Mouse (Mus musculus) left cerebral cortex, adult 11 months (tissue): Measurements from ENCODE around the gene Grb7.

Source experiments
- DNase-seq: peaks from one replicate; pipeline ENCODE4 v3.0.0; 2022; ENCODE audit warnings: low spot score

Gene Grb7

DNA sequence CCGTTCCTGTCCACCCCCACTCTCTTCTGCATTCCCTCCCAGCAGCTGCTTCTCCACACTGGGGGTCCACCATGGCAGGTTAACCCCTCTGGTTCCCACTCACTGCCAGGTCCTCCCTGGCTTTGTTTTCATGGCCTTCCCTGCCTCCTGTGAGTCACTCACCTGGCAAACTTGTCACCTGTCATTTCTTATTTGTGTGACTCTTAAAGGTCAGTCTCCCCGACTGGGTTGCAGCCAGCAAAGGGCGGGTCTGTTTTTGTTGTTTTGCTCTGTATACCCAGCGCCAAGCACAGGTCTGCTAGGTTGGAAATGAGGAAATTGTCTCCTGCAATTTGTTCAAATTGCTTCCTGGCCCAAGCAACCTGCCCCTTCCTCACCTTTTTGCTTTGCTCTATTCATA is 515 bp upstream of the Grb7 start:
- no peak for DNase-seq

DNA sequence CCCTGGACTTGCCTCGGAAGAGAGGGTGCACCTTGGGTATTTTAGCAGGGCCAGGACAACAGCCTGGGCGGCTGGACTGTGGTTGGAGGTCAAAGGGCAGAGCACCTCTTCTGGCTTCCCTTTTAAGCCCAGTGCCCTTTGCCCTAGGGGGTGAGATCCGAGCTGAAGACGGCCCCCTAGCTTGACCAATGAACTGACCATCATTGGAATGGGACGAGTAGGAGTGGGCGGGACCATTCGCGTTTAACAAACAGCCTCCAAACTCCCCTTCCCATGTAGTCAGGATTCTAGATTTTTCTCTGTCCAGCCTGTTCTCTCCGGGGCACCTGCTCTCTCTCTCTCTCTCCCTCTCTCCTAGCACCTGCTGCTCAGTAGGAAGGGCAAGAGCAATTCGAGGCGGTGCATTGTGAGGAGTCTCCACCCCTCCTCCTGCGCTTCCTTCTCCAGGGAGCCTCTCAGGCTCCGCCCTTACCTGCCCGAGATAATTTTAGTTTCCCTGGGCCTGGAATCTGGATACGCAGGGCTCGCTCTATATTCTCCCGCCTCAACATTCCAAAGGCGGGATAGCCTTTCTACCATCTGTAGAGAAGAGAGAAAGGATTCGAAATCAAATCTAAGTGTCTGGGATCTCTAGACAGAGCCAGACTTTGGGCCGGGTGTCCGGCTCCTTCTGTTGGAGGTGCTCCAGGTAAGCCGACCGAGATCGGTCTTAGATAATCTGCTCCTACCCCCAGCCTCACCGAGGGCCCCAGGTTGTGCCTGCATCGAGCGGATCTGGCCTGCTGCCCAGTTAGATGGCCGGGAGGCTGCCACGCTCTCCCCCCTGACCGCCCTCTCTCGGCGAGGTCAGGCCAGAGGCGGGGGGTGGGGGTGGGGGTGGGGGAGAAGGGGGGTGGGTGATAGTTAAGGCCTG is 624 bp downstream of the Grb7 start:
- no peak for DNase-seq

DNA sequence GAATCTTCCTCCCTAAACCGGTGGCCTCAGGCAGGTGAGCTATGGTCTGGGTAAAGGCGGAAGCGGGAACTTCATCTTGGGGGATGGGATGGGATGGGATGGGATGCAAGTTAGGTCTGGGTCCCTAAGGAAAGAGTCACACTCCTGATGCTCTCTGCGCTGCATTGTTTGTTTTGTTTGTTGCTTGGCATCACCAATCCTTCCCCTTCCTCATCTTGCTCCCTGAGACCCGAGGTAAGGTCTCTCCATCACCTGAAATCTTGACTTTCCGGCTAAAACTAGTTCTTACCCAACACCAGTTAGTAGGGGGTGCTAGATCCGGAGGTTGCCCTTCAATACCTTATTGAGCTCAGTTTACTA is 1.3 kb downstream of the Grb7 start:
- no peak for DNase-seq

DNA sequence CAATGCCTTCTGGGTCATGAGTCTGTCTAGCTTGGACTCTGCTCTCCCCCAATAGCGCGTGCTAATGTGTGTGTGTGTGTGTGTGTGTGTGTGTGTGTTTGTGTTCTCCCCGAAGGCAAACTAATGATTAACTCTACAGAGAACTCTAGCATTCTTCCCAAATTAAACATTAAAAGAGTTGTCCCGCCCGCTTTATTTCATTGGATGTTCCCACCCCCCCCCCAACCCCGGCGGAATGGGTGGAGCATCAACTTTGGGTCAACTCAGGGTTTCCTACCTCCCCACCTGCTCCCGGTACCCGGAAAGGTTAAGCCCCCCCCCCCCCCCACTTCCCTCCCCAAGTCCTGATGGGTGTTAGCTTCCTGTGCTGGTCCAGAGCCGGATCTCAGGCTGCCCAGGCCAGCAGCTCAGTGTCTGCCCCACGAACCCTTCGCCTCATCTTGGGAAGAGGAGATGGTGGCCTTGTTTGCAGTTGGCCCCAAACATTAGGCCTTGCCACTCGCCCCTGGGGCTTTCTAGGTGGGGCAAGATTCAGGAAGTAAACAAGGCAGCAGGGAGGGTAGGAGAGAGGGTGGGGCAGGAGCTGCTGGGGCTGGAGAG is 2.1 kb downstream of the Grb7 start:
- DNase-seq = no peak

DNA sequence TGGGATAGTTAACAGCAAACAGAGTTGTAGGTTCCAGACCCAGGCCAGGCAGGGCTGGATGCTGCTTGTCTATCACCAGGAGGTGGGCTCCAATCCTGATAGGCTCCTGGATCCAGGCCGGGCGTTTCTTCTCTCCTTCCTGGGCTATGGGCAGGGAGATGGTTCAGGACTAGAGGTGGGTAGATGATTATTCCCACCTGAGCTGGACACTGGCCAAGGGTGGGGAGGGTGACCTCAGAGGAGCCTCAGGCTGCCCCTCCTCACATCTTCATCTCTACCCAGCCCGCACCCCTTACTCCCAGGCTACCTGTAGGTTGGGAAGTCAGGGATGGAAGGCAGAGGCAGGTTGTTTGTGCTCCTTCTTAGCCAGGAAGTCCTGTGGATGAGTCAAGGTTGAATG is 3.2 kb downstream of the Grb7 start:
- no peak for DNase-seq

DNA sequence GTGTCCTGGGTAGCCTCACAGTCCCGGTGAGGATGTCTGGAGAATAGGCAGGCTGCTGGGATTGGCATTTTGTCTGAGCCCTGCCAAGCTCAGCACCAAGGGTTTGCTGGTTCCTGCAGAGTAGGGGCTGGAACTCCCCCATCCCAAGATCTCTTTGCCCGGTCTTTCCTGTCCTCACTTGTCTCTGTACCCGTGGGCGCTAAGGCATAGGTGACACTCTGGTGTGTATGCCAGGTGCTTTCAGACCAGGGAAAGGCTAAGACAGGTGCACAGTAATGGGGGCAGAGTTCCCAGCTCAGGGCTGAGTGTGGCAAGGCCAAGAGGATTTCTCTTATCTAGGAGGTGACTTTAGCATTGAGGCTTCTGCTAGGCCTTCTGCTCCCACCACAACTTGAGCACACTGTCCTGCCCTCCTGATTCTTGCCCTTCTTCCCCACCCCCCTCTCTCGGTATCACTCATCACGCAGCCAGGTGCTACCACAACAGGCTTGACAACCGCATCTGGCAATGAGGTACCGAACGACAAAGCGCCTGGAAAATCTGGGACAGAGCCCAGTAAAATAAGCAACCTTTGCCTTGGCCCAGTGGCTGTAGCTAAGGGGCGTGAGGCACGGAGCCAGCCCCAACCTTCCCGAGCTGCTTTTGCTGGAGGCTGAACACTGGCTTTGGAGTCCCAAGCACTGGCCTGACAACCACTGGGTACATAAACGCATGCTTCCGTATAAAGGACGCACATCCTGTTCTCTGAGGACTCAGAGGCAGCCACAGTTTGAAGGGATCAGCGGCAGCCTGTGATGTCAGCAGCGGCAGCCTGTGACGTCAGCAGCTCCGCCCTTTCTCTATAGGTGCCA is 4.0 kb downstream of the Grb7 start:
- no peak for DNase-seq

DNA sequence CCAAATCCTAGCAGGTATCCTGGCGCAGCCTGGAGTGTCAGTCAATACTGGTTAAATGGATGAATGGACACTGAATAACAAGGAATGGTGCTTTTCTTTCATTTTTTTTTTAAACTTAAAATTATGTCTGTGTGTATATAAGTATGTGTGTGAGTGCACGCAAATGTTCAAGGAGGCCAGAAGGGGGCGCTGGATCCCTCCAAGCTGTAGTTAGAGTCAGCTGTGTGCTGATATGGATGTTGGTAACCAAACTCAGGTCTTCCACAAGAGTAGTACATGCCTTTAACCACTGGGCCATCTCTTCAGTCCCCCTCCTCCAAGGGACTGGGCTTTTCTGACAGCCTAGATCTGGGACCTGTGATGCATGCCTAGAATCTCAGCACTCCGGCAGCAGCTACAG is 9.3 kb downstream of the Grb7 start:
- no peak for DNase-seq

DNA sequence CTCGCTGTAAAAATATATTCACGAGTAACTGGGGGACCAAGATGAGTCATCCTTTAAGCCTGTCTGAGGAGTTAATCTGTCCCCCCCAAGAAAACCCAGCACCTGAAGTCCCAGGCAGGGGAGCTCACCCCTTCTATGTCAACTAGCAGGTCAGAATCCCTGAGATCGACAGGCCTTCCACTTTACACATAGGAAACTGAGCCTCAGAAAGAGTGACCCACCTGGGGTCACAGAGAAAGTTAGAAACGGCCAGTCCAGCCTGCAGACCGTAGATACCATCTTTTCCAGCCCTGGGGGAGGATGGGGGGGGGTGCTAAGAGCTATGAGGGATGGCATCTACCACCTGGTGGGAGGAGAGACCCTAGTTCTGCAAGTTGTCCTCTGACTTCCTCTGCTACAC is 10.4 kb downstream of the Grb7 start:
- no peak for DNase-seq

DNA sequence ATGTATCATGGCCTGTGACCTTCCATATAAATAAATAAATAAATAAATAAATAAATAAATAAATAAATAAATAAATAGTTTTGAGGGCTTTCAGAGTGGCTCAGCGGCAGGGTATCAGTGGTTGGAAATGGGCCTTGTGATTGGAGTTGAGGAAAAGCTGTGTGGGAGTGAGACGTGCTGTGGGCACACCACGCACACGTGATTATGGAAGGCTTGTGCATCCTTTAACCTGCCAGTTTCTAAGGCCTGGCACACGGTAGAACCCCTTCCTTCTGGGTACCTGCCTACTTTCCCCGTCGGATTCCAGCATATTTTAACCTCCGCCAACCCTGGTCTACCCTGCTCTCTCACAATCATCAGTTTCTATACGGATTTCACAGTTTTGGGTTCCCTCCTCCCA is 10.8 kb downstream of the Grb7 start:
- no peak for DNase-seq

DNA sequence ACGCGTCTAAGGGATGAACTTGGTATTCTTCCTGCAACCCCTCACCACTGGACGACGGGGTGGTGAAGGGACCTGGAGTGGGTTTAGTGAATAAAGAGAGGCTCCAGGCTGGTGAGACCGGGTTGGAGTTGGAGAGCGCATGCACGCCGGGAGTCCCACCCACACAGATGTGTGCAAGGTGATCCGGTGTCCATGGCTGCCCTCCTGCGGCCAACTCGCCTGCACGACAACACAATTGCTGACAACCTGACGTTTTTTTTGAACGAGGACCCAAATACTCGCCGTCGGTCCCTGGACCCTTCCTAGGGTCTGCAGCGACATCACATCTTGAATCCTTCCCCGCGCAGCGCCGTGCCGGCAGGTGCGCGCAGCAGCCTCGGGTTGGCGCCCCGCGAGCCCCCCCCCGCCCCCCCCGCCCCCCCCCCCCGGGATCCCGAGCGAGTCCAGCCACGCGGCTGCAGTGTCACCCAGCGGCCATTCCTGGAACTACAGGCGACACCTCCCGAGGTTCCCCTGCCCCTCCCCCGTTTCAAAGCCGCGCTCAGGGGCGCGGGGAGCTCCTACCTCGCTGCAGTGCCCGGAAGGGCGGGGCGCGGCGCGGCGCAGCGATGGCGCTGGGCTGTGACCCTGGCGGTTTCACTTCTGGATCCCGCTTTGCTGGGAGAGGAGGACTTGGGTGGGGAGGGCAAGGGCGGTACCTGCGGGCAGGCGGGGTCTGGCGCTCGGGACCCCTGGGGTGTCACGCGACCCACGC is 11.3 kb downstream of the Grb7 start:
- peak; percentile 65 for DNase-seq

DNA sequence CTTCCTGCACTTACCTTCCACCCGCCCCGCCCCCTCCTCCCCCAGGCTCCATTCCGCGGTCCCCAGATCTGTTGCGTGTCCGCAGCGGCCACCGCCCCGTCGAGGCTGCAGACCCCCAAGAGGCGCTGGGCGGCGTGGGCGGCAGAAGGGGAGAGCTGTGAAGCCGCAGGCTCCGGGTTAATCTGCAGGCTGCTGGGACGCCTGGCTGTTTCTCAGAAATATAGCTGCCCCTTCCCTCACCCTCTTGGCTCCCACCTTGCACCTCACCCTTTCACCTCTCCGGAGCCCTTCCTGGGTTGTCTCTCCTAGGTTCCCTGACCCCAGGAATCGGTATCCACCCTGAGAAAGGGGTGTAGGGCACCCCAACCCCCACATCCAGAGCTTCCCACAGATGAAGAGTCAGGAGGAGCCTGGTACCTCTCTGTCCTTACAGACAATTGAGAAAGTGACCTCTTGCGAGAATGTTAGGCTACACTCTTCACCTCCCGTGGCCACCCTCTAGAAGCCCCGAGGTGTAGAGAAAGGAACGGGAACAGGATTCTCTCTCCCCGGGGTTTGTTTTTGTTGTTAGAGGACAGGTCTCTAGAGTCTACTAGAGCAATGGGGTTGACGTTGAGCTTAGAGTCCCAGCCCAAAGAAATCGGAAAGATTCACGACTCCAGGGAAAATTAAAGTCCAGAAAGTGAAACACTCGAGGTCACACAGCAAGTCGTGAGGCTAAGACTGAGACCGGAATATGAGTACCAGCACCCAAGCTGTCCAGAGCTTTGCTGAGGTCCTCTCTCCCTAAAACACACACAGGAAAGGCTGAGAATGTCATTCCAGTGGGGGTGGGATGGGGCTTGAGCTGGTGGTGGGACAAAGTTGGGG is 12.2 kb downstream of the Grb7 start:
- DNase-seq = no peak

DNA sequence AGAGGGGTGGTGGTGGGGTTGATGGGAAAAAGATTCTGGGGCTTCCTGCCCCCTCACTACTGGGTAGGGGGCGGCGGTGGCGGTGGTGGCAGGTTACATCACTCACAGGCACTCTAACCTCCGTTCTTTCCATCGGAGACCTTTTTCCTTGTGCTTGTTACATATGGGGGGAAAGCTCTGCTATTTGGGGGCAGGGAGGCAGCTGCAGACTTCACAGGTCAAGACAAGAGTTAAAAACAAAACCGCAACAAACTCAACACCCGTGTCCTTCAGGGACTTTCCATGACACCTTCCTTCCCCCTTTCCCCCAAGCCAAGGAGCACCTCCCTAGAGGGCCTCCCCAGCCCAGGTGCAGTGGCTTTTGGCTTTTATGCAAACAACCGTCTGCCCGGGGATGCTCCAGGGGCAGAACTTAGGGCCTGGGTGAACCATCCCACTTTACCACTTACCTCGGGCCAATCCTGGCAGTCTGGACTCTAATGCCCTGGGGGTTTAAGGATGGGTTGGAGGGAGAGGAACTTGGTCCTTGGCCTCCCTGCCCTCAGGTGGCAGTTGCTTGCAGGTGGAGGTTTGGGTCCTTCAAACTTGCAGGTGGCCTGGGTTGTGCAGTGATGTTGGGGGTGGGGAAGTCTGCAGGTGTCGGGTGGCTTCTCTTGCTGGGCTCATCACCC is 13.0 kb downstream of the Grb7 start:
- no peak for DNase-seq

DNA sequence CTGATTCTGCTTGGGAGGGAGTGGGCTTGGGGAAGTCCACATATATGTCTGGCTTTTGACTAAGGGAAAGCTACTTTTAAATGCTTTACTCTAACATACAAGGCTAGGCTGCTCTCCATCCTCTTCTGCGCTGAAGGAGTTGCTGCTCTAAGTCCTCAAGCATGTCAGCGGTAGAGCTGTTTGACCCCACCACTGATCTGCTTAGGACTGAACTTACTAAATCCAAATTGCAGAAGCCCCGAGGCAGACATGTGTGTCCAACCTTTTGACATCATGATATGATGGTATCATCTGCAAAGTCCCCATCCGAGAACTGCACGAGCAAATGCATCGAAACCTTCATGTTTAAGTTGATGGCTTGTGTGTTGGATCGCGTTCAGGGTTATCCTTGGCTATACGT is 13.7 kb downstream of the Grb7 start:
- DNase-seq = no peak

DNA sequence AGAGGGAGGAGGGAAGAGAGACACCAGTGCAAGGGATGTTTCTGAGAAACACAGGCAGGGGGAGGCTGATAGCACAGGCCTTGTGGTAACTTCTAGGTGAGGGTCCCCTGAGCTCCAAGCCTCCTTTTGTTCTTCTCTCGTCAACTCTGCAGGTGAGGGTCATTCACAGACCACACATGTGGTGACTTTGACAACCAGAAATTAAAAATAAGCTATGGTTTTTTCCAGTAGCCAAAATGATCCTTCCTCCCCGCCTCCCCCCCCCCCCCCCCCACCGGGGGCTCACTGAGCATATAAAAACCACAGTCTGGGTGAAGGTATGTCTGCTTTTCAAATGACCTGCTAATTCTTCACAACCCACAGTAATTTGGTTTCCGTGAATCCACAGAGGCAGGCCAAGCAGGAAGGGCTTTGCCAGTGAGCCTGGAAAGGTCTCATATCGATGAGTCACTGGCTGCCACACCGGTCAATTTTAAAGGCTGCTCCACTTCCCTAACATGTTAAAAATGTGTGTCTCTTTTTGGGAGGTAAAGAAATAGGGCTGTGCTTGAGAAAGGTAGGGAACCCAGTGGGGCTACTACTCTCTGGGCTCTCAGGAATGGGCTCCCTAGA is 15.0 kb downstream of the Grb7 start:
- DNase-seq = no peak

DNA sequence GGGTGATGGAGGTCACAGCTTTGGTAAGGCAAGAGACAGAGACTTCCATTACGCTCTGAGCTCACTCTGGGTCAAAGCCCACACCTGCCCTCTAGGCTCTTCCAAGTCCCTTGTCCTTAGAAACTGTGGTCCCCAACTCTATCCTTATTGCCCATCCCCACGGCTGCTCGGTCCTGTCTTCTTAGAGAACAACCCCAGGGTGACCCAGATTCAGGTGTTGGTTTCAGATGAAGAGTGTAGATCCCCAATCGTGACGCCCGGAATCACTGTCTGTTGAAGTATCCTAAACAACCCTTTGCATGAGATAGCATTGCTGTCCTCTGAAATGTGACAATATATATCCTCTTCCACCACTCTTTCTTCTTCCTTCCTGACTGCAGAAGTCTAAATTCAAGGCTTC is 16.1 kb downstream of the Grb7 start:
- DNase-seq = no peak

DNA sequence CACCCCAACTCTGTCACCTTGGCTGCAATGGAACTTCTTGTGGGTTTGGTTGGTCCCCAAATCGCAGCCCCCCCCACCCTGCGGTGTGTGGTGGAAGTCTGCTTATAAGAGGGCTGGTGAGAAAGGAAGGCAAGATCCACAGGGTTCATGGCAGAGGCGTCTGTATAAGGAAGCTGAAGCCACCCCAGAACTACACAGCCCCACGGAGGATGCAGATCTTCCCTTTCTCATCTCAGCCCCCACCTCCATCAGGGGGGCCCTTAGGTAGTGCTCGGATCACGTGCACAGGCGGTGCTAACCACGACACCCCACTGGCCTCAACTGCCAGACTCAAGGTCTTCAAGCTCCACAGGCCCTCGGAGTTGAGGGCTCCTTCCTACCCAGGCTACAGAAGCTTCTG is 17.7 kb downstream of the Grb7 start:
- DNase-seq = no peak

DNA sequence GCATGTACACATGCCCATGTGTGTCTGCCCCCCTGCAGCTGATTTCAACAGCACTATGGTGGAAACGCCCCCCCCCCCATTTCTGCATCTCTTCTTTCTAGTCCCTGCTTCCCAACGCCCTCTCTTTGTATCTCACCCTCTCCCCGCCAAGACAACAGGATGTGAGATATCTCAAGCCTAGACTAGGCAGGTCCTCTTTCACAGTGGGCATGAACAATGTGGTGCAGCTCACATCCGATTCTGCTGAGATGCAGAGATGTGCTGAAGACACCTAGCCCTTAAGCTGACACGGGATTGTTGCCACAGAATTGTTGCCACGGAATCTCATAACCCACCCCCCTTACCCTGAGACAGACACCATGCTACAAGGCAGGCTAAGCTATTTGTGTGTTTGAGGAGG is 18.3 kb downstream of the Grb7 start:
- no peak for DNase-seq

DNA sequence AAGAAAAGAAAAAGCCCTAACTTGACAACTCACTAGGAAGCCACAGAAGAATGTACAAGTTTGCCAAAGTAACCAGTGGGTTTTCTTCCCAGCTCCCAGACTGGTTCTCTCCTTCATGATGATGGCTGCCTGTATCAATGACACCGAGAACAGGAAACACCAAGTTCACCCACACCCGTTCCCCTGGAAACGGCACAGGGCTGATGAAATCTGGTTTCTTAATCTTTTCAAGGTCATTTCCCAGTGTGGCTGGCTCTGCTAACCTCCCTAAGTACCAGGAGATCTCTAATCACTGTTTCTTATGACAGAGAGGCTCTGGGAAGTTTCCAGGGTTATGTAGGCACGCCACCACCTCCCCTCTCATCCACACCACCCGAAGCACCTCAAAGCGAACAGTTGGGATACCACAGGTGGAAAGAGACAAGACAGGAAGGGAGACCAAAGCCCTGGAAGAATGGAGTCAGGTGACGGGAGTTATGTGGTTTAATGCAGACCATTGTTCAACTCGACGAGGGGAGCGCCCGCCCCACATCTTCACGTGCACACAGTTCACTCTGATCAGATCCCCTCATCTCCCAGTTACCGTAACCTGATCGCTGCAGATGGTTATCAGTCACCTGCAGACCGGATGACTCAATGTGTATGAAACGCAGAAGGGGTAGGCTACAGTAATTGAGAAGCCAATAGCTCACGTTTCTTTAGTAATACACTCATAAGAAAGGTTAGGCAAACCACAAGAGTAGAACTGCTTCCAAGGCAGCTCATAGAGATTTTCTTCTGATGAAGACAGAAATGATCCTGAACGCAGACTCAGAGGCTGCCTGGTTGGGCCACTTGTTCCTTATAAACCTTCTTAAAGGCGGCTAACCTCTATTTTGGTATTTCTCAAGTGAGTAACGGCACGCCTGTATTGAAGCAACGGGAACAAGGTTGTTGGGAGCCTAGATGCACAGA is 23.8 kb downstream of the Grb7 start:
- no peak for DNase-seq

DNA sequence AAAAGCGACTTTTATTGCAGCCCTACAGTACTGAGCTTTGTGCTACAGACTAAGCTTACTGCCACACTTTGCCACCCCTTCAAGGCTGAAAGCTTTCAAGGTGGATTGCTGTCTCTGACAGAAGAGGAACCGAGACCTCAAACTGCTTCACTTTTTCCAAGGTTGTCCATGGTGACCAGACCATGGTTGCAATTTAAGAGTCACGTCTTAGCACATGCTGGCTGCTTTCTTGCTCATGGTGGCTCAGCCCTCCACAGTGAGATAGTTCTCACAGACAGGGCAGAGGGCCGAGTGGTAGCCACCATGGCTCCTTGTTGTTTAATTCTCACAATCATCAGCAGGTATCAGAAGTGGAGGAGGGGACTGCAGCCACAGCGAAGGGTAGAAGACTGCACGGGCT is 24.6 kb downstream of the Grb7 start:
- DNase-seq = no peak
